In the genomic region with DNA sequence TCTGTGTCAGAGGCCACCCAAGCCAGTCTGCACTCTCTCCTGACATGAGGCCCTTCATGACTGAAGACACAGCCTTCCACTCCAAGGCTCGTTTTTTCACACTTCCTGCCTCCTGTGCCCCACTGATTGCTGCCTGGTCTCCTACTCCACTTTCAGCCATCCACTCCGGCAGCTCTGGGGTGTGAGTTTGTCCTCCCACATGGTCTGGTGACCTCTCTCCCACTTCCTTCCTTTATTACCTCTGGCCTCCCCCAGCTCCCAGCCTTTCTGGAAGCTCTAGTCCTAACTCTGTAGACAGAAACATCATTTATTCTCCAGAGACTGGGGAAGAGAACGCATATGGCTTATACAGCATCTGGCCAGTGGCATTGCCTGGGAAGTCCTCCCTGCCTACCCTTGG, we compare ENCODE assay signal across 26 mouse cellular contexts.
DNase-seq lines count a peak whose midpoint lies in the region; ATAC-seq and TF ChIP-seq lines count a peak whose summit lies in the region.
"Had no signal": no experiment of that assay in that cellular context is flagged by ENCODE, and none has a peak within 500 bp of the region (broad histone marks: within the 10 kb centered on the region; RNA-seq: fewer than 3 reads in every experiment).

No protein-coding gene starts in this region.

- peaks cover 17% of the 10 kb centered on the region for H3K27me3 ChIP-seq in kidney, embryonic 16.5 days (ENCODE audit: insufficient read depth, low read length)
- H3K27me3 ChIP-seq in limb, embryonic 10.5 days (ENCODE audit: low read depth, poor library complexity, severe bottlenecking), result peaks cover 9% of the 10 kb centered on the region
- no peaks in the 10 kb centered on the region for H3K27me3 ChIP-seq in intestine, embryonic 15.5 days (replicated peaks)
- H3K27me3 ChIP-seq in heart, embryonic 10.5 days (ENCODE audit: insufficient read depth, poor library complexity, severe bottlenecking), result peaks cover 62% of the 10 kb centered on the region
- H3K27me3 ChIP-seq: liver, embryonic 13.5 days; midbrain, embryonic 12.5 days; neural tube, embryonic 12.5 days had no signal

- H3K4me3 ChIP-seq in gastrocnemius, adult 2 months, result no peak overlapping the region
- no peak overlapping the region for H3K4me3 ChIP-seq in kidney, embryonic 16.5 days (ENCODE audit: low read length)
- H3K4me3 ChIP-seq in limb, embryonic 10.5 days, result no peak overlapping the region
- H3K4me3 ChIP-seq in intestine, embryonic 15.5 days (replicated peaks), result no peak overlapping the region
- no peak overlapping the region for H3K4me3 ChIP-seq in heart, embryonic 10.5 days
- H3K4me3 ChIP-seq: embryonic facial prominence, embryonic 13.5 days; forebrain, embryonic 10.5 days; limb, embryonic 15.5 days; liver, embryonic 13.5 days; megakaryocyte, embryonic 14.5 days; midbrain, embryonic 12.5 days; myocyte; neural tube, embryonic 12.5 days had no signal

- no peak overlapping the region for H3K4me2 ChIP-seq in kidney, embryonic 16.5 days (replicated peaks; ENCODE audit: low read depth, low read length)
- no peak overlapping the region for H3K4me2 ChIP-seq in intestine, embryonic 15.5 days (replicated peaks)
- H3K4me2 ChIP-seq: embryonic facial prominence, embryonic 13.5 days; liver, embryonic 13.5 days; midbrain, embryonic 12.5 days; neural tube, embryonic 12.5 days had no signal

- no peak for TF ChIP-seq CTCF in gastrocnemius, adult 2 months (IDR thresholded peaks at IDR 0.05)

- no peaks in the 10 kb centered on the region for H3K36me3 ChIP-seq in kidney, embryonic 16.5 days (ENCODE audit: insufficient read depth, low read length)
- H3K36me3 ChIP-seq in limb, embryonic 10.5 days, result no peaks in the 10 kb centered on the region
- H3K36me3 ChIP-seq in intestine, embryonic 15.5 days, result no peaks in the 10 kb centered on the region
- H3K36me3 ChIP-seq in heart, embryonic 10.5 days, result no peaks in the 10 kb centered on the region
- H3K36me3 ChIP-seq: embryonic facial prominence, embryonic 13.5 days; forebrain, embryonic 10.5 days; G1E; limb, embryonic 15.5 days; liver, embryonic 13.5 days; midbrain, embryonic 12.5 days; neural tube, embryonic 12.5 days had no signal

- peaks cover 31% of the 10 kb centered on the region for H3K4me1 ChIP-seq in kidney, embryonic 16.5 days (ENCODE audit: insufficient read depth, low read length)
- peaks cover 69% of the 10 kb centered on the region for H3K4me1 ChIP-seq in limb, embryonic 10.5 days
- H3K4me1 ChIP-seq in intestine, embryonic 15.5 days (replicated peaks), result peaks cover 17% of the 10 kb centered on the region
- H3K4me1 ChIP-seq in heart, embryonic 10.5 days, result peaks cover 35% of the 10 kb centered on the region
- H3K4me1 ChIP-seq: liver, embryonic 13.5 days had no signal

- H3K27ac ChIP-seq in gastrocnemius, adult 2 months, result peak overlapping the region; percentile 67
- H3K27ac ChIP-seq in kidney, embryonic 16.5 days (ENCODE audit: low read length), result peak overlapping the region; percentile 31; the same call in 1 of the 2 replicates
- peak overlapping the region; percentile 90 for H3K27ac ChIP-seq in limb, embryonic 10.5 days
- H3K27ac ChIP-seq in intestine, embryonic 15.5 days, result no peak overlapping the region
- no peak overlapping the region for H3K27ac ChIP-seq in heart, embryonic 10.5 days
- H3K27ac ChIP-seq: embryonic facial prominence, embryonic 13.5 days; forebrain, embryonic 10.5 days; hindbrain, postnatal 0 days; limb, embryonic 15.5 days; liver, embryonic 13.5 days; midbrain, embryonic 12.5 days; neural tube, embryonic 12.5 days; stomach, postnatal 0 days had no signal

- no peaks in the 10 kb centered on the region for H3K9me3 ChIP-seq in kidney, embryonic 16.5 days (ENCODE audit: low read length)
- H3K9me3 ChIP-seq in limb, embryonic 10.5 days (replicated peaks), result no peaks in the 10 kb centered on the region
- no peaks in the 10 kb centered on the region for H3K9me3 ChIP-seq in intestine, embryonic 15.5 days
- H3K9me3 ChIP-seq in heart, embryonic 10.5 days, result no peaks in the 10 kb centered on the region
- H3K9me3 ChIP-seq: embryonic facial prominence, embryonic 13.5 days; forebrain, embryonic 10.5 days; G1E; limb, embryonic 15.5 days; liver, embryonic 13.5 days; megakaryocyte, embryonic 14.5 days; midbrain, embryonic 12.5 days; neural tube, embryonic 12.5 days had no signal

- intact Hi-C loops in gastrocnemius, adult 2 months (cut with DNase I), result loop anchor here (10.0 kb wide), 1 partner anchor 346 kb away; the partner anchor contains the start of gene Ptpru
- intact Hi-C loops in gastrocnemius, postnatal 14 days (cut with DNase I; ENCODE audit: low total_unique reads), result no loop called here

- no peak overlapping the region for H3K9ac ChIP-seq in kidney, embryonic 16.5 days (replicated peaks; ENCODE audit: low read length)
- H3K9ac ChIP-seq in intestine, embryonic 15.5 days, result no peak overlapping the region
- H3K9ac ChIP-seq: embryonic facial prominence, embryonic 13.5 days; limb, embryonic 15.5 days; liver, embryonic 13.5 days; midbrain, embryonic 12.5 days; neural tube, embryonic 12.5 days had no signal

- ATAC-seq in kidney, embryonic 16.5 days (ENCODE audit: low FRiP score, low TSS enrichment), result peak; percentile 52
- ATAC-seq in intestine, embryonic 15.5 days, result no peak
- ATAC-seq: forebrain, embryonic 16.5 days; hindbrain, postnatal 0 days; intestine, embryonic 16.5 days; lung, postnatal 0 days had no signal

- no peak for DNase-seq in gastrocnemius, adult 2 months
- DNase-seq in gastrocnemius, postnatal 14 days, result no peak
- no peak for DNase-seq in kidney, adult 18-20 months
- DNase-seq in limb, embryonic 10.5 days (ENCODE audit: low spot score), result no peak
- no peak for DNase-seq in heart, embryonic 10.5 days (ENCODE audit: low spot score)
- DNase-seq: heart, postnatal 14 days; liver, embryonic 13.5 days; lung, adult 18-20 months; lung, postnatal 4 days; right cerebral cortex, adult 18-20 months; spleen, adult 18-20 months had no signal

- 8% methylated on average over 3 of the region's 3 CpGs for WGBS in kidney, embryonic 16.5 days
- WGBS in limb, embryonic 10.5 days, result 38% methylated on average over 3 of the region's 3 CpGs
- WGBS in intestine, embryonic 15.5 days, result 33% methylated on average over 3 of the region's 3 CpGs
- WGBS in heart, embryonic 10.5 days, result 31% methylated on average over 3 of the region's 3 CpGs

Comparison
In these comparisons a context has a peak if more than half of its experiments do, and no peak if none do; other contexts are left out.
1. H3K27ac ChIP-seq: peak in gastrocnemius, adult 2 months (single experiment), kidney, embryonic 16.5 days (single experiment) and limb, embryonic 10.5 days (single experiment); none in intestine, embryonic 15.5 days (single experiment) and heart, embryonic 10.5 days (single experiment).